Mouse (Mus musculus) MEL (cell line): Measurements from ENCODE around the gene Srebf1. TPM values are rescaled to one million over a fixed set of nuclear protein-coding genes. Genes with fewer than 3 reads are reported as not detected.

ENCODE experiments used
- DNase-seq: peaks from one replicate; pipeline ENCODE4 v3.0.0; 2011; ENCODE audit warnings: low read depth, low spot score
- H3K27ac ChIP-seq: 2 replicates; pipeline ENCODE4 v1.5.1; 2012; ENCODE audit warnings: low read depth, mild to moderate bottlenecking, control low read depth, low read length, moderate library complexity; ENCODE audit not compliant: control insufficient read depth
- H3K27me3 ChIP-seq, 2 experiments: fragments of 150-350 bp in 1 of 2; sonication (generic) in 1 of 2; 2 replicates each; pipeline ENCODE4 v1.6.1; 2012; ENCODE audit warnings: low read length in 2 of 2, mild to moderate bottlenecking in 2 of 2, improper control_type of control experiment in 1 of 2, moderate library complexity in 1 of 2; ENCODE audit not compliant: insufficient read depth in 2 of 2, control insufficient read depth in 1 of 2
- H3K36me3 ChIP-seq, 2 experiments: 2 replicates each; pipeline ENCODE4 v1.6.1; 2012 to 2014; ENCODE audit warnings: low read length in 2 of 2, improper control_type of control experiment in 1 of 2, inconsistent platforms in 1 of 2, mild to moderate bottlenecking in 1 of 2; ENCODE audit not compliant: insufficient read depth in 2 of 2, control insufficient read depth in 1 of 2
- H3K4me1 ChIP-seq, 2 experiments: fragments of 150-350 bp in 1 of 2; sonication (generic) in 1 of 2; 2 replicates each; pipeline ENCODE4 v1.6.1; 2012; ENCODE audit warnings: low read length in 2 of 2, improper control_type of control experiment in 1 of 2, mild to moderate bottlenecking in 1 of 2; ENCODE audit not compliant: insufficient read depth in 2 of 2, control insufficient read depth in 1 of 2
- H3K4me3 ChIP-seq, 2 experiments: fragments of 150-350 bp in 1 of 2; sonication (generic) in 1 of 2; 2 replicates each; pipeline ENCODE4 v1.5.1; 2012; ENCODE audit warnings: low read depth in 2 of 2, low read length in 2 of 2, mild to moderate bottlenecking in 2 of 2, moderate library complexity in 2 of 2, control low read depth in 1 of 2, improper control_type of control experiment in 1 of 2; ENCODE audit not compliant: control insufficient read depth in 1 of 2, insufficient read depth in 1 of 2
- H3K79me2 ChIP-seq: 2 replicates; pipeline ENCODE4 v1.6.1; 2012; ENCODE audit warnings: mild to moderate bottlenecking, low read length, moderate library complexity; ENCODE audit not compliant: control insufficient read depth, poor library complexity, insufficient read depth
- H3K9ac ChIP-seq: 2 replicates; pipeline ENCODE4 v1.6.1; 2012; ENCODE audit warnings: low read depth, mild to moderate bottlenecking, control low read depth, low read length, moderate library complexity; ENCODE audit not compliant: control insufficient read depth, poor library complexity, severe bottlenecking
- H3K9me3 ChIP-seq: fragments of 150-350 bp; sonication (generic); replicated peaks from 2 replicates; pipeline ENCODE4 v1.6.1; 2012; ENCODE audit warnings: mild to moderate bottlenecking, low read length, improper control_type of control experiment, moderate library complexity; ENCODE audit not compliant: insufficient read depth
- BHLHE40 ChIP-seq: IDR thresholded peaks from 2 replicates; pipeline ENCODE4 v1.6.1; 2012; ENCODE audit warnings: low read depth, mild to moderate bottlenecking, inconsistent platforms, low read length, improper control_type of control experiment, borderline replicate concordance
- CHD2 ChIP-seq: IDR thresholded peaks from 2 replicates; pipeline ENCODE4 v1.6.1; 2011; ENCODE audit warnings: low read length, improper control_type of control experiment
- CTCF ChIP-seq, 3 experiments: IDR thresholded peaks in 2 of 3; conservative IDR thresholded peaks in 1 of 3; 2 replicates each; pipeline ENCODE4 v1.5.1; 2011 to 2012; ENCODE audit warnings: low read length in 3 of 3, low read depth in 2 of 3, mild to moderate bottlenecking in 2 of 3, improper control_type of control experiment in 1 of 3, inconsistent platforms in 1 of 3, mixed read lengths in 1 of 3, moderate library complexity in 1 of 3; ENCODE audit not compliant: control insufficient read depth in 1 of 3, insufficient read depth in 1 of 3, poor library complexity in 1 of 3, severe bottlenecking in 1 of 3
- ELF1 ChIP-seq: IDR thresholded peaks from 2 replicates; pipeline ENCODE4 v1.6.1; 2014; ENCODE audit warnings: low read depth, mild to moderate bottlenecking, inconsistent platforms, low read length, improper control_type of control experiment, moderate library complexity
- ETS1 ChIP-seq: IDR thresholded peaks from 2 replicates; pipeline ENCODE4 v1.6.1; 2012; ENCODE audit warnings: low read depth, mild to moderate bottlenecking, inconsistent platforms, low read length, improper control_type of control experiment, moderate library complexity
- GATA1 ChIP-seq: IDR thresholded peaks from 2 replicates; pipeline ENCODE4 v1.6.1; 2011; ENCODE audit warnings: low read depth, low read length, improper control_type of control experiment
- HCFC1 ChIP-seq: IDR thresholded peaks from 2 replicates; pipeline ENCODE4 v1.6.1; 2012; ENCODE audit warnings: low read depth, mild to moderate bottlenecking, inconsistent platforms, low read length, improper control_type of control experiment, moderate library complexity
- KAT2A ChIP-seq: conservative IDR thresholded peaks from 2 replicates; pipeline ENCODE4 v1.6.1; 2012; ENCODE audit warnings: low read depth, low read length, improper control_type of control experiment, inconsistent platforms
- MAFK ChIP-seq: IDR thresholded peaks from 2 replicates; pipeline ENCODE4 v1.6.1; 2011; ENCODE audit warnings: low read depth, mild to moderate bottlenecking, low read length, improper control_type of control experiment, borderline replicate concordance
- MAX ChIP-seq: IDR thresholded peaks from 2 replicates; pipeline ENCODE4 v1.6.1; 2011; ENCODE audit warnings: low read length, improper control_type of control experiment
- MAZ ChIP-seq: IDR thresholded peaks from 2 replicates; pipeline ENCODE4 v1.6.1; 2012; ENCODE audit warnings: low read depth, mild to moderate bottlenecking, inconsistent platforms, low read length, improper control_type of control experiment
- MXI1 ChIP-seq: IDR thresholded peaks from 2 replicates; pipeline ENCODE4 v1.6.1; 2011; ENCODE audit warnings: mild to moderate bottlenecking, low read depth, low read length, improper control_type of control experiment
- MYB ChIP-seq: IDR thresholded peaks from 2 replicates; pipeline ENCODE4 v1.6.1; 2011; ENCODE audit warnings: mild to moderate bottlenecking, low read depth, low read length, improper control_type of control experiment
- NELFE ChIP-seq: IDR thresholded peaks from 2 replicates; pipeline ENCODE4 v1.6.1; 2011; ENCODE audit warnings: low read depth, low read length, improper control_type of control experiment
- NRF1 ChIP-seq: IDR thresholded peaks from 2 replicates; pipeline ENCODE4 v1.6.1; 2014; ENCODE audit warnings: low read depth, mild to moderate bottlenecking, inconsistent platforms, low read length, improper control_type of control experiment, moderate library complexity; ENCODE audit not compliant: poor library complexity, insufficient read depth, severe bottlenecking
- POLR2A ChIP-seq, 2 experiments: IDR thresholded peaks; 2 replicates each; pipeline ENCODE4 v1.6.1; 2011 to 2012; ENCODE audit warnings: low read length in 2 of 2, mild to moderate bottlenecking in 2 of 2, control low read depth in 1 of 2, improper control_type of control experiment in 1 of 2, low read depth in 1 of 2, moderate library complexity in 1 of 2; ENCODE audit not compliant: control insufficient read depth in 1 of 2, insufficient read depth in 1 of 2, poor library complexity in 1 of 2
- POLR2AphosphoS2 ChIP-seq: IDR thresholded peaks from 2 replicates; pipeline ENCODE4 v1.6.1; 2011; ENCODE audit warnings: low read length, improper control_type of control experiment
- RAD21 ChIP-seq: IDR thresholded peaks from 2 replicates; pipeline ENCODE4 v1.6.1; 2011; ENCODE audit warnings: mild to moderate bottlenecking, low read depth, low read length, improper control_type of control experiment
- RCOR1 ChIP-seq: IDR thresholded peaks from 2 replicates; pipeline ENCODE4 v1.6.1; 2012; ENCODE audit warnings: low read depth, mild to moderate bottlenecking, inconsistent platforms, low read length, improper control_type of control experiment
- SIN3A ChIP-seq: IDR thresholded peaks from 2 replicates; pipeline ENCODE4 v1.6.1; 2012; ENCODE audit warnings: low read length, improper control_type of control experiment, inconsistent platforms
- SMC3 ChIP-seq: IDR thresholded peaks from 2 replicates; pipeline ENCODE4 v1.6.1; 2011; ENCODE audit warnings: low read depth, low read length, improper control_type of control experiment
- TBP ChIP-seq: IDR thresholded peaks from 2 replicates; pipeline ENCODE4 v1.8.0; 2011; ENCODE audit warnings: low read depth, low read length, improper control_type of control experiment
- TCF12 ChIP-seq: IDR thresholded peaks from 2 replicates; pipeline ENCODE4 v1.6.1; 2014; ENCODE audit warnings: low read depth, mild to moderate bottlenecking, inconsistent platforms, low read length, improper control_type of control experiment, moderate library complexity
- UBTF ChIP-seq: IDR thresholded peaks from 2 replicates; pipeline ENCODE4 v1.6.1; 2012; ENCODE audit warnings: low read depth, mild to moderate bottlenecking, inconsistent platforms, low read length, improper control_type of control experiment, moderate library complexity, borderline replicate concordance; ENCODE audit not compliant: insufficient read depth
- USF1 ChIP-seq: IDR thresholded peaks from 2 replicates; pipeline ENCODE4 v1.6.1; 2014; ENCODE audit warnings: low read depth, mild to moderate bottlenecking, inconsistent platforms, low read length, improper control_type of control experiment, moderate library complexity
- USF2 ChIP-seq, 2 experiments: IDR thresholded peaks; 2 replicates each; pipeline ENCODE4 v1.6.1; 2011 to 2012; ENCODE audit warnings: improper control_type of control experiment in 2 of 2, low read length in 2 of 2, borderline replicate concordance in 1 of 2, inconsistent platforms in 1 of 2, low read depth in 1 of 2, mild to moderate bottlenecking in 1 of 2; ENCODE audit not compliant: insufficient read depth in 1 of 2
- ZMIZ1 ChIP-seq: IDR thresholded peaks from 2 replicates; pipeline ENCODE4 v1.6.1; 2012; ENCODE audit warnings: low read depth, mild to moderate bottlenecking, inconsistent platforms, low read length, improper control_type of control experiment, moderate library complexity
- ZNF384 ChIP-seq: IDR thresholded peaks from 2 replicates; pipeline ENCODE4 v1.6.1; 2012; ENCODE audit warnings: low read depth, mild to moderate bottlenecking, inconsistent platforms, low read length, improper control_type of control experiment
- polyA plus RNA-seq, 2 experiments: library from polyadenylated mRNA; stranded (reverse) in 1 of 2; unstranded in 1 of 2; fragments of >175 nt in 1 of 2; fragments of >200 nt in 1 of 2; gene quantifications; 2 replicates each; pipeline versions ENCODE4 v1.2.1 to v1.2.4; 2012; ENCODE audit warnings: low replicate concordance in 2 of 2, low read depth in 1 of 2; ENCODE audit not compliant: insufficient read length in 2 of 2, insufficient read depth in 1 of 2, missing spikeins in 1 of 2
- total RNA-seq: library from RNA; depleted of rRNA; stranded (reverse); fragments of 300-350 nt; gene quantifications from 2 replicates; pipeline ENCODE4 v1.2.3, GENCODE M21; 2012; rRNA removed

The Srebf1 gene
- total RNA-seq (288 and 305 TPM in 2 replicates), polyA plus RNA-seq (100 to 1,000 TPM in 1 of 2 experiments, not detected in 1; 241 TPM)

DNA sequence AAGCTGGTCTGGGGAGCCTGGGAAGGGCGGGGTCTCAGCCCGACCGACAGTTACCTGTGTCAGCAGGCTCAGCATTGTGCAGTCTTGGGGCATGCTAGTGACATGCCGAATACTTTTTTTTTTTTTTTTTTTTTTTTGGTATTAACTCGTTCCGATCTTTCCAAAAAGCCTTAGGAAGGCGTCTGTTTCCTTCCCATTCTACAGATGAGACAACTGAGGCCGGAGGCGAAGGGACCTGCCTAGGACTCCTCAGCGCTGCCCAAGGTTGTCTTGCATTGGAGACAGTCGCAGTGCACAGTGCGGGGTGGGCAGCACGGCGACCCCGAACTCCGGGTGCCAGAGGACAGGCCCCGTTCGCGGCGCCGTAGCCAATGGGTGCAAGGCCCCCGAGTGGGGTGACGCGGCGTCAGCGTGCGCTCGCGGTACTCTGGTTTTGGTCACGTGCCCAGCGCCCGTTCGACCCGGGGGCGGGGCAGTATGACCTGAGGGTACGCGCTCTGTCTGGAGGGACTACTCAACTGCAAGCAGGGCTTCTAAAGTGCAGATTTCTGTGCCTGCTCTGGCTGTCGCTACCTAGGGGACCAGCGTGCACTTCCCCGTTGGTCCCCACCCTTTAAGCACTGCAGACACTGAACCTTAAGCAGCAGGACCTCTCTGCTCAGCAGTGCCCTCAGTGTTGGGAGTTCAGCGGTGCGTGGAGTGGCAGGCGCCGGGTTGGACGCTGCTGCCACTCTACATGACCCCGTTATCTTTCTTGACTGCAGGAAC, at the start of gene Srebf1:
TSS of gene Srebf1 (minus strand) at position 113 of the 768 bp plus-strand sequence.
- peaks cover 27% of the 10 kb centered on the region for H3K79me2 ChIP-seq
- peak; percentile 96 for DNase-seq
- H3K9me3 ChIP-seq = no peaks in the 10 kb centered on the region
- peak; percentile 60 to 87 for TF ChIP-seq POLR2A (IDR thresholded peaks at IDR 0.05; ENCODE audit: control insufficient read depth in 1 of 2, insufficient read depth in 1 of 2, low read depth in 1 of 2, low read length in 2 of 2, poor library complexity in 1 of 2)
- peak; percentile 91 for TF ChIP-seq BHLHE40
- TF ChIP-seq CTCF (IDR thresholded peaks at IDR 0.05 in 2 of 3, conservative IDR thresholded peaks at IDR 0.05 in 1 of 3; ENCODE audit: control insufficient read depth in 1 of 3, insufficient read depth in 1 of 3, low read depth in 2 of 3, low read length in 3 of 3, poor library complexity in 1 of 3, severe bottlenecking in 1 of 3) = peak in 1 of 3 experiments; percentile 41; a peak in 2 of 6 replicates
- peak; percentile 57; the same call in 1 of the 2 replicates for TF ChIP-seq MAZ
- no peak for TF ChIP-seq UBTF
- peak; percentile 4 for TF ChIP-seq RAD21
- peak; percentile 84 for TF ChIP-seq SIN3A
- peak; percentile 27; the same call in 1 of the 2 replicates for TF ChIP-seq NRF1
- TF ChIP-seq ETS1 = peak; percentile 67; the same call in 1 of the 2 replicates
- TF ChIP-seq USF1 = peak; percentile 99
- TF ChIP-seq MXI1 = peak; percentile 83
- TF ChIP-seq USF2 (IDR thresholded peaks at IDR 0.05; ENCODE audit: borderline replicate concordance in 1 of 2, insufficient read depth in 1 of 2, low read depth in 1 of 2, low read length in 2 of 2) = peak; percentile 82 to 93
- peak; percentile 95 for TF ChIP-seq MAX
- TF ChIP-seq MYB = no peak
- TF ChIP-seq HCFC1 = peak; percentile 73
- no peak; the same call in 1 of the 2 replicates for TF ChIP-seq RCOR1
- TF ChIP-seq NELFE = peak; percentile 88
- 0 out of 2 replicates have a peak, but pooled peaks have one; percentile 42 for TF ChIP-seq ELF1
- peak; percentile 75 for TF ChIP-seq ZMIZ1
- TF ChIP-seq ZNF384 = peak; percentile 86
- peak; percentile 88 for TF ChIP-seq CHD2
- no peak for TF ChIP-seq MAFK
- TF ChIP-seq KAT2A = no peak
- 0 out of 2 replicates have a peak, but pooled peaks have one; percentile 72 for TF ChIP-seq POLR2AphosphoS2
- peak; percentile 27 for TF ChIP-seq SMC3
- peak; percentile 38 for TF ChIP-seq TCF12
- TF ChIP-seq GATA1 = no peak
- peak; percentile 77 for TF ChIP-seq TBP
- no peaks in the 10 kb centered on the region for H3K27me3 ChIP-seq
- peaks cover 16 to 45% of the 10 kb centered on the region in 2 experiments for H3K4me1 ChIP-seq
- peak within 1 kb of the TSS; percentile 53 to 66 for H3K4me3 ChIP-seq
- peak within 1 kb of the TSS; percentile 79 for H3K27ac ChIP-seq
- H3K9ac ChIP-seq = peak within 1 kb of the TSS; percentile 74
- H3K36me3 ChIP-seq = peaks cover 8 to 30% of the 10 kb centered on the region in 2 experiments
